21 mouse cellular contexts compared by ENCODE assay signal in the genomic region with DNA sequence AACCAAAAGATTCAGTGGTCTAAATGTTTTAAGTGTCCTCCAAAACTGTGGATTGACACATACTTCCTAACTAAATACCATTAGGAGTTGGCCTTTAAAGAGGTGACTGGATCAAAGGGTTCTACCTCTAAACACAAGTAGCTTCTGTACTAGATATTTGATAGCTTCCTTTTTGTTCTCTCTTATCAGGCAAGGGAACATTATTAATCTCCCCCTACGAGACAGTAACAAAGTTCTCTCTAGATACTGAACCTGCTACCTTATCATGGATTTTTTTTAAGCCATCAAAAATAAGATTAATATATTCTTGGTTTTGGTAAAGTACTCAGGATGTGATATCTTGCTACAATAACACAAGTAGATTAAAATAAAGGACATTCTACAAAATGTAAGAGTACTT. TPM values are rescaled to one million over a fixed set of nuclear protein-coding genes. Genes with fewer than 3 reads are reported as not detected.
A peak's percentile ranks its signal among the peaks of the same experiment; 100 is the strongest.
DNase-seq lines count a peak whose midpoint lies in the region; ATAC-seq and TF ChIP-seq lines count a peak whose summit lies in the region.
"Had no signal": no experiment of that assay in that cellular context is flagged by ENCODE, and none has a peak within 500 bp of the region (broad histone marks: within the 10 kb centered on the region; RNA-seq: fewer than 3 reads in every experiment).

No protein-coding gene starts in this region.

- H3K36me3 ChIP-seq in liver, adult 2 months (ENCODE audit: control insufficient read depth, insufficient read depth, low read length), result peaks cover 22% of the 10 kb centered on the region
- H3K36me3 ChIP-seq in liver, embryonic 11.5 days (ENCODE audit: control insufficient read depth, insufficient read depth, low read length), result peaks cover 10% of the 10 kb centered on the region; the same call in 1 of the 2 replicates
- peaks cover 5% of the 10 kb centered on the region; the same call in 1 of the 2 replicates for H3K36me3 ChIP-seq in midbrain, embryonic 11.5 days (ENCODE audit: control insufficient read depth, insufficient read depth, low read length)
- peaks cover 32% of the 10 kb centered on the region for H3K36me3 ChIP-seq in midbrain, embryonic 10.5 days

- no peak overlapping the region for H3K9ac ChIP-seq in liver, adult 2 months (ENCODE audit: low read depth, low read length)
- no peak overlapping the region for H3K9ac ChIP-seq in liver, embryonic 11.5 days (ENCODE audit: low read depth, low read length)
- H3K9ac ChIP-seq in midbrain, embryonic 11.5 days (ENCODE audit: low read length), result no peak overlapping the region
- H3K9ac ChIP-seq: embryonic facial prominence, embryonic 12.5 days; forebrain, embryonic 13.5 days; forebrain, embryonic 15.5 days; forebrain, postnatal 0 days had no signal

- H3K4me3 ChIP-seq in liver, adult 2 months (ENCODE audit: insufficient read depth, low read depth, low read length), result no peak overlapping the region
- H3K4me3 ChIP-seq in liver, embryonic 11.5 days (ENCODE audit: low read depth, low read length), result no peak overlapping the region
- H3K4me3 ChIP-seq in midbrain, embryonic 11.5 days (ENCODE audit: low read depth, low read length), result no peak overlapping the region
- H3K4me3 ChIP-seq in midbrain, embryonic 10.5 days, result no peak overlapping the region
- H3K4me3 ChIP-seq: embryonic facial prominence, embryonic 10.5 days; embryonic facial prominence, embryonic 12.5 days; forebrain, embryonic 13.5 days; forebrain, embryonic 15.5 days had no signal

- peaks cover 21% of the 10 kb centered on the region for H3K4me1 ChIP-seq in liver, adult 2 months (ENCODE audit: control insufficient read depth, insufficient read depth, low read length)
- peaks cover 18% of the 10 kb centered on the region for H3K4me1 ChIP-seq in liver, embryonic 11.5 days (replicated peaks; ENCODE audit: control insufficient read depth, insufficient read depth, low read length)
- peaks cover 6% of the 10 kb centered on the region for H3K4me1 ChIP-seq in midbrain, embryonic 11.5 days (ENCODE audit: control insufficient read depth, insufficient read depth, low read length)
- peaks cover 38% of the 10 kb centered on the region for H3K4me1 ChIP-seq in midbrain, embryonic 10.5 days

- H3K9me3 ChIP-seq in liver, embryonic 11.5 days (ENCODE audit: control insufficient read depth, low read length), result no peaks in the 10 kb centered on the region
- no peaks in the 10 kb centered on the region for H3K9me3 ChIP-seq in midbrain, embryonic 11.5 days (ENCODE audit: control insufficient read depth, low read length)
- no peaks in the 10 kb centered on the region for H3K9me3 ChIP-seq in midbrain, embryonic 10.5 days (replicated peaks)
- H3K9me3 ChIP-seq: embryonic facial prominence, embryonic 10.5 days; embryonic facial prominence, embryonic 12.5 days; forebrain, embryonic 13.5 days; forebrain, embryonic 15.5 days had no signal

- TF ChIP-seq CTCF in liver, adult 2 months (IDR thresholded peaks at IDR 0.05; ENCODE audit: low read depth, low read length), result no peak

- peaks cover 14% of the 10 kb centered on the region for H3K79me2 ChIP-seq in liver, adult 2 months (ENCODE audit: control insufficient read depth, insufficient read depth, low read length)

- TF ChIP-seq POLR2A in liver, adult 2 months (IDR thresholded peaks at IDR 0.05; ENCODE audit: extremely low read depth, insufficient read depth, low read length), result no peak

- peak; percentile 25 for DNase-seq in liver, adult 2 months (ENCODE audit: extremely low read depth, low read depth, low spot score)
- DNase-seq in liver, embryonic 11.5 days (ENCODE audit: low spot score), result no peak
- peak; percentile 70 for DNase-seq in midbrain, embryonic 11.5 days (ENCODE audit: low spot score, missing footprints)
- no peak for DNase-seq in midbrain, embryonic 10.5 days (ENCODE audit: low spot score)
- DNase-seq in frontal cortex, adult 2 months (ENCODE audit: extremely low spot score in 1 of 2, low spot score in 1 of 2), result no peak
- DNase-seq: adrenal gland, adult 8-10 months; adrenal gland, postnatal 14 days; adrenal gland, postnatal 36 days; B cell, adult 2 months; cerebellum, adult 11-12 months; cerebellum, adult 2 months; cerebellum, adult 9-10 months; cerebellum, postnatal 25 days; forebrain, postnatal 0 days had no signal

- no peaks in the 10 kb centered on the region for H3K27me3 ChIP-seq in liver, adult 2 months (ENCODE audit: control insufficient read depth, insufficient read depth, low read length)
- H3K27me3 ChIP-seq in liver, embryonic 11.5 days (replicated peaks; ENCODE audit: control insufficient read depth, insufficient read depth, low read length), result no peaks in the 10 kb centered on the region
- no peaks in the 10 kb centered on the region for H3K27me3 ChIP-seq in midbrain, embryonic 11.5 days (ENCODE audit: control insufficient read depth, insufficient read depth, low read length)
- no peaks in the 10 kb centered on the region for H3K27me3 ChIP-seq in midbrain, embryonic 10.5 days (ENCODE audit: low read depth, poor library complexity, severe bottlenecking)
- H3K27me3 ChIP-seq: embryonic facial prominence, embryonic 12.5 days; forebrain, embryonic 13.5 days; forebrain, embryonic 15.5 days; Patski had no signal

- ATAC-seq in liver, embryonic 11.5 days (replicated peaks; ENCODE audit: low FRiP score), result no peak
- ATAC-seq in midbrain, embryonic 11.5 days (ENCODE audit: low FRiP score), result no peak
- ATAC-seq: activated CD4-positive, CD25-positive, alpha-beta regulatory T cell, adult 4 months; CD4-positive, CD25-positive, alpha-beta regulatory T cell, adult 4 months; forebrain, embryonic 13.5 days; forebrain, embryonic 15.5 days; forebrain, postnatal 0 days; Patski had no signal

- no peak overlapping the region for H3K4me2 ChIP-seq in liver, embryonic 11.5 days
- no peak overlapping the region for H3K4me2 ChIP-seq in midbrain, embryonic 11.5 days
- H3K4me2 ChIP-seq: embryonic facial prominence, embryonic 12.5 days; forebrain, embryonic 13.5 days; forebrain, embryonic 15.5 days had no signal

- WGBS in liver, adult 2 months, result 19% methylated on average over 1 of the region's 1 CpGs
- WGBS in liver, embryonic 11.5 days, result 29% methylated on average over 1 of the region's 1 CpGs
- WGBS in midbrain, embryonic 11.5 days, result 70% methylated on average over 1 of the region's 1 CpGs
- 82% methylated on average over 1 of the region's 1 CpGs for WGBS in midbrain, embryonic 10.5 days

- no peak overlapping the region for H3K27ac ChIP-seq in liver, adult 2 months (replicated peaks; ENCODE audit: insufficient read depth, low read depth, low read length)
- no peak overlapping the region for H3K27ac ChIP-seq in liver, embryonic 11.5 days (ENCODE audit: low read depth, low read length)
- no peak overlapping the region for H3K27ac ChIP-seq in midbrain, embryonic 11.5 days (ENCODE audit: low read depth, low read length)
- no peak overlapping the region for H3K27ac ChIP-seq in midbrain, embryonic 10.5 days (replicated peaks)
- H3K27ac ChIP-seq: embryonic facial prominence, embryonic 10.5 days; embryonic facial prominence, embryonic 12.5 days; forebrain, embryonic 13.5 days; forebrain, embryonic 15.5 days had no signal

RNA-seq across cellular contexts. Expression of gene Eif3a, which starts 5.7 kb away (rescaled TPM):
- total RNA-seq in liver, adult 2 months (2014; rRNA removed), result 57.9 and 65.8 TPM in 2 replicates
- polyA plus RNA-seq in liver, adult 2 months (2012; rRNA removed), result 16.5 and 17.7 TPM in 2 replicates
- 199 and 208 TPM in 2 replicates for polyA plus RNA-seq in liver, embryonic 11.5 days (2014; fragmentation: Nextera tagmentation; extraction: Ambion mirVana)
- polyA plus RNA-seq in midbrain, embryonic 11.5 days (2014; fragmentation: Nextera tagmentation; extraction: Ambion mirVana), result 164 and 171 TPM in 2 replicates
- polyA plus RNA-seq in midbrain, embryonic 10.5 days (2016; fragmentation: Nextera tagmentation; extraction: Ambion mirVana), result 144 and 146 TPM in 2 replicates
- 71.4 and 76.3 TPM in 2 replicates for polyA plus RNA-seq in frontal cortex, adult 2 months (2012; rRNA removed)

RNA-seq across cellular contexts. Expression of gene Fam45a, which starts 26.7 kb away (rescaled TPM):
- total RNA-seq in liver, adult 2 months (2014; rRNA removed), result 23.8 and 23.9 TPM in 2 replicates
- 6.4 and 6.5 TPM in 2 replicates for polyA plus RNA-seq in liver, adult 2 months (2012; rRNA removed)
- polyA plus RNA-seq in liver, embryonic 11.5 days (2014; fragmentation: Nextera tagmentation; extraction: Ambion mirVana), result 34.1 and 36.0 TPM in 2 replicates
- 44.1 and 45.7 TPM in 2 replicates for polyA plus RNA-seq in midbrain, embryonic 11.5 days (2014; fragmentation: Nextera tagmentation; extraction: Ambion mirVana)
- polyA plus RNA-seq in midbrain, embryonic 10.5 days (2016; fragmentation: Nextera tagmentation; extraction: Ambion mirVana), result 32.9 and 37.4 TPM in 2 replicates
- 41.4 and 44.1 TPM in 2 replicates for polyA plus RNA-seq in frontal cortex, adult 2 months (2012; rRNA removed)

RNA-seq across cellular contexts. Expression of gene Nanos1, which starts 28.9 kb away (rescaled TPM):
- total RNA-seq in liver, adult 2 months (2014; rRNA removed), result 0.09 and 0.27 TPM in 2 replicates
- 0.02 TPM in 1 of 2 replicates, not detected in the other for polyA plus RNA-seq in liver, adult 2 months (2012; rRNA removed)
- polyA plus RNA-seq in liver, embryonic 11.5 days (2014; fragmentation: Nextera tagmentation; extraction: Ambion mirVana), result 1.2 and 1.4 TPM in 2 replicates
- polyA plus RNA-seq in midbrain, embryonic 11.5 days (2014; fragmentation: Nextera tagmentation; extraction: Ambion mirVana), result 3.9 and 4.6 TPM in 2 replicates
- 1.6 and 2.2 TPM in 2 replicates for polyA plus RNA-seq in midbrain, embryonic 10.5 days (2016; fragmentation: Nextera tagmentation; extraction: Ambion mirVana)
- polyA plus RNA-seq in frontal cortex, adult 2 months (2012; rRNA removed), result 16.0 and 18.6 TPM in 2 replicates

Comparison
In these comparisons a context has a peak if more than half of its experiments do, and no peak if none do; other contexts are left out.
1. DNase-seq: peak in liver, adult 2 months (single experiment) and midbrain, embryonic 11.5 days (single experiment); none in liver, embryonic 11.5 days (single experiment), midbrain, embryonic 10.5 days (single experiment) and frontal cortex, adult 2 months (0 of 2).